Mouse (Mus musculus) MEL (cell line): ENCODE results near the gene Cd209a. TPM values are rescaled to one million over a fixed set of nuclear protein-coding genes. Genes with fewer than 3 reads are reported as not detected.

Experiments
- DNase-seq: peaks from one replicate; pipeline ENCODE4 v3.0.0; 2011; ENCODE audit warnings: low read depth, low spot score
- H3K27ac ChIP-seq: 2 replicates; pipeline ENCODE4 v1.5.1; 2012; ENCODE audit warnings: low read depth, mild to moderate bottlenecking, control low read depth, low read length, moderate library complexity; ENCODE audit not compliant: control insufficient read depth
- H3K27me3 ChIP-seq, 2 experiments: fragments of 150-350 bp in 1 of 2; sonication (generic) in 1 of 2; 2 replicates each; pipeline ENCODE4 v1.6.1; 2012; ENCODE audit warnings: low read length in 2 of 2, mild to moderate bottlenecking in 2 of 2, improper control_type of control experiment in 1 of 2, moderate library complexity in 1 of 2; ENCODE audit not compliant: insufficient read depth in 2 of 2, control insufficient read depth in 1 of 2
- H3K36me3 ChIP-seq, 2 experiments: 2 replicates each; pipeline ENCODE4 v1.6.1; 2012 to 2014; ENCODE audit warnings: low read length in 2 of 2, improper control_type of control experiment in 1 of 2, inconsistent platforms in 1 of 2, mild to moderate bottlenecking in 1 of 2; ENCODE audit not compliant: insufficient read depth in 2 of 2, control insufficient read depth in 1 of 2
- H3K4me1 ChIP-seq, 2 experiments: fragments of 150-350 bp in 1 of 2; sonication (generic) in 1 of 2; 2 replicates each; pipeline ENCODE4 v1.6.1; 2012; ENCODE audit warnings: low read length in 2 of 2, improper control_type of control experiment in 1 of 2, mild to moderate bottlenecking in 1 of 2; ENCODE audit not compliant: insufficient read depth in 2 of 2, control insufficient read depth in 1 of 2
- H3K4me3 ChIP-seq, 2 experiments: fragments of 150-350 bp in 1 of 2; sonication (generic) in 1 of 2; 2 replicates each; pipeline ENCODE4 v1.5.1; 2012; ENCODE audit warnings: low read depth in 2 of 2, low read length in 2 of 2, mild to moderate bottlenecking in 2 of 2, moderate library complexity in 2 of 2, control low read depth in 1 of 2, improper control_type of control experiment in 1 of 2; ENCODE audit not compliant: control insufficient read depth in 1 of 2, insufficient read depth in 1 of 2
- H3K79me2 ChIP-seq: 2 replicates; pipeline ENCODE4 v1.6.1; 2012; ENCODE audit warnings: mild to moderate bottlenecking, low read length, moderate library complexity; ENCODE audit not compliant: control insufficient read depth, poor library complexity, insufficient read depth
- H3K9ac ChIP-seq: 2 replicates; pipeline ENCODE4 v1.6.1; 2012; ENCODE audit warnings: low read depth, mild to moderate bottlenecking, control low read depth, low read length, moderate library complexity; ENCODE audit not compliant: control insufficient read depth, poor library complexity, severe bottlenecking
- H3K9me3 ChIP-seq: fragments of 150-350 bp; sonication (generic); replicated peaks from 2 replicates; pipeline ENCODE4 v1.6.1; 2012; ENCODE audit warnings: mild to moderate bottlenecking, low read length, improper control_type of control experiment, moderate library complexity; ENCODE audit not compliant: insufficient read depth
- BHLHE40 ChIP-seq: IDR thresholded peaks from 2 replicates; pipeline ENCODE4 v1.6.1; 2012; ENCODE audit warnings: low read depth, mild to moderate bottlenecking, inconsistent platforms, low read length, improper control_type of control experiment, borderline replicate concordance
- CHD1 ChIP-seq: IDR thresholded peaks from 2 replicates; pipeline ENCODE4 v1.6.1; 2012; ENCODE audit warnings: low read depth, mild to moderate bottlenecking, inconsistent platforms, low read length, improper control_type of control experiment
- CTCF ChIP-seq, 3 experiments: IDR thresholded peaks in 2 of 3; conservative IDR thresholded peaks in 1 of 3; 2 replicates each; pipeline ENCODE4 v1.5.1; 2011 to 2012; ENCODE audit warnings: low read length in 3 of 3, low read depth in 2 of 3, mild to moderate bottlenecking in 2 of 3, improper control_type of control experiment in 1 of 3, inconsistent platforms in 1 of 3, mixed read lengths in 1 of 3, moderate library complexity in 1 of 3; ENCODE audit not compliant: control insufficient read depth in 1 of 3, insufficient read depth in 1 of 3, poor library complexity in 1 of 3, severe bottlenecking in 1 of 3
- E2F4 ChIP-seq: IDR thresholded peaks from 2 replicates; pipeline ENCODE4 v1.6.1; 2011; ENCODE audit warnings: low read depth, low read length, improper control_type of control experiment, borderline replicate concordance
- KAT2A ChIP-seq: conservative IDR thresholded peaks from 2 replicates; pipeline ENCODE4 v1.6.1; 2012; ENCODE audit warnings: low read depth, low read length, improper control_type of control experiment, inconsistent platforms
- MAX ChIP-seq: IDR thresholded peaks from 2 replicates; pipeline ENCODE4 v1.6.1; 2011; ENCODE audit warnings: low read length, improper control_type of control experiment
- MAZ ChIP-seq: IDR thresholded peaks from 2 replicates; pipeline ENCODE4 v1.6.1; 2012; ENCODE audit warnings: low read depth, mild to moderate bottlenecking, inconsistent platforms, low read length, improper control_type of control experiment
- MEF2A ChIP-seq: IDR thresholded peaks from 2 replicates; pipeline ENCODE4 v1.6.1; 2014; ENCODE audit warnings: low read depth, mild to moderate bottlenecking, inconsistent platforms, low read length, improper control_type of control experiment; ENCODE audit not compliant: poor library complexity, insufficient replicate concordance, severe bottlenecking; ENCODE audit errors: extremely low read depth
- MYB ChIP-seq: IDR thresholded peaks from 2 replicates; pipeline ENCODE4 v1.6.1; 2011; ENCODE audit warnings: mild to moderate bottlenecking, low read depth, low read length, improper control_type of control experiment
- NRF1 ChIP-seq: IDR thresholded peaks from 2 replicates; pipeline ENCODE4 v1.6.1; 2014; ENCODE audit warnings: low read depth, mild to moderate bottlenecking, inconsistent platforms, low read length, improper control_type of control experiment, moderate library complexity; ENCODE audit not compliant: poor library complexity, insufficient read depth, severe bottlenecking
- POLR2AphosphoS5 ChIP-seq: IDR thresholded peaks from 2 replicates; pipeline ENCODE4 v1.6.1; 2012; ENCODE audit warnings: low read depth, borderline replicate concordance, mild to moderate bottlenecking, inconsistent platforms, low read length, moderate library complexity, mixed read lengths
- RAD21 ChIP-seq: IDR thresholded peaks from 2 replicates; pipeline ENCODE4 v1.6.1; 2011; ENCODE audit warnings: mild to moderate bottlenecking, low read depth, low read length, improper control_type of control experiment
- RCOR1 ChIP-seq: IDR thresholded peaks from 2 replicates; pipeline ENCODE4 v1.6.1; 2012; ENCODE audit warnings: low read depth, mild to moderate bottlenecking, inconsistent platforms, low read length, improper control_type of control experiment
- SIN3A ChIP-seq: IDR thresholded peaks from 2 replicates; pipeline ENCODE4 v1.6.1; 2012; ENCODE audit warnings: low read length, improper control_type of control experiment, inconsistent platforms
- SMC3 ChIP-seq: IDR thresholded peaks from 2 replicates; pipeline ENCODE4 v1.6.1; 2011; ENCODE audit warnings: low read depth, low read length, improper control_type of control experiment
- TAL1 ChIP-seq: IDR thresholded peaks from 2 replicates; pipeline ENCODE4 v1.6.1; 2012; ENCODE audit warnings: mild to moderate bottlenecking, inconsistent platforms, low read length, moderate library complexity, mixed read lengths
- TCF12 ChIP-seq: IDR thresholded peaks from 2 replicates; pipeline ENCODE4 v1.6.1; 2014; ENCODE audit warnings: low read depth, mild to moderate bottlenecking, inconsistent platforms, low read length, improper control_type of control experiment, moderate library complexity
- ZC3H11A ChIP-seq: IDR thresholded peaks from 2 replicates; pipeline ENCODE4 v1.6.1; 2012; ENCODE audit warnings: low read depth, mild to moderate bottlenecking, inconsistent platforms, low read length, improper control_type of control experiment
- ZKSCAN1 ChIP-seq: IDR thresholded peaks from 2 replicates; pipeline ENCODE4 v1.6.1; 2012; ENCODE audit warnings: low read depth, mild to moderate bottlenecking, inconsistent platforms, low read length, improper control_type of control experiment, moderate library complexity
- polyA plus RNA-seq, 2 experiments: library from polyadenylated mRNA; stranded (reverse) in 1 of 2; unstranded in 1 of 2; fragments of >175 nt in 1 of 2; fragments of >200 nt in 1 of 2; gene quantifications; 2 replicates each; pipeline versions ENCODE4 v1.2.1 to v1.2.4; 2012; ENCODE audit warnings: low replicate concordance in 2 of 2, low read depth in 1 of 2; ENCODE audit not compliant: insufficient read length in 2 of 2, insufficient read depth in 1 of 2, missing spikeins in 1 of 2
- total RNA-seq: library from RNA; depleted of rRNA; stranded (reverse); fragments of 300-350 nt; gene quantifications from 2 replicates; pipeline ENCODE4 v1.2.3, GENCODE M21; 2012

The Cd209a gene
- total and polyA plus RNA-seq, 3 experiments = not detected

DNA sequence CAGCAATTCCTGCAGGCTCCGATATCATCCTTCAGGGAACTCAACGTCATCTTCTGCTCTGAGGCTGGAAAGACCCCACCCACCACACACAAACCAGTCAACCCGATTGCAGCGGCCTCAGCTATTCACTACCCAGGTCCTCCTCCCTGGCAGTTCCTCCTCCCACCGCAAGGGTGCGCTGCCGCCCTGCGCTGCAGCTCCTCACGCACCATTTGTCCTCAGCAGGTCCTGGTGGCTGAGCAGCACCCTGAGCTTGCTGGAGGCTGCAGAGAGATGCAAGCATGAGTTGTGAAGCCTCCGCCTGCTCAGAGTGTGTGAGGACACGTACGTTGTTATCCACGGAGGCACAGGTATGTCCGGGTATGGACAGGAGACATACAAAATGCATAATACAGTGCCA is 30.2 kb downstream of the Cd209a start:
- H3K4me3 ChIP-seq = no peak overlapping the region

DNA sequence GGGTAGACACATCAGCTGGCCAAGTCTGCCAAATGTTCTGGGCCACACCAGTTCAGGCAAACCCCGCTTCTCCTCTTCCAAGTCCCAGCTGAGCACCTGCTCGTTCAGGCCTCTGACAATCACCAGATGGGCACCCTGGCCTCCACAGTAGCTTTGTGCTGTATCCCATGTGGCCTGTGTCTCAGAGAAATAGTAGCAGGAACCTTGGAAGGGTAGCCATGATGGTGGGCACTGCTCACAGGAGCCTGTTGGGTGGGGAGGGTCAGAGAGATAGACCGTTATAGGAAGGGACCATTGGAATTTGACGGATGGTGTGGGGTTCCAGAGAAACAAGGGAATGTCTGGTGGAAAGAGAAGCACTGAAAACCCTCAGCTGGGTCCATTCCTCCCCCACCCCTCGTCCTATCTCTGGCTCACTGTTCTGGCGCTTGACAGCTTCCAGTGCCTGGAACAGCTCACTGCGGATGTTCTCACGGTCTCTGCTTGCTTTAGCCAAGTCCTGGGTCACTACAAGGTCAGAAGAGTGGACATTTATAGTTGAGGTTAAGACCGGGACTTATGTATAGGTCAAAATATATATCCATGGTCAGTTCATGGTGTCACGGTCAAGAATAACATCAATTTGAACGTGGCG is 31.3 kb downstream of the Cd209a start:
- H3K4me3 ChIP-seq = no peak overlapping the region
- no peaks in the 10 kb centered on the region for H3K27me3 ChIP-seq
- TF ChIP-seq TAL1 (no peak), MAX (no peak), ZKSCAN1 (no peak), NRF1 (no peak), MEF2A (no peak), CHD1 (no peak), RCOR1 (no peak), POLR2AphosphoS5 (no peak), TCF12 (no peak)
- no peaks in the 10 kb centered on the region for H3K36me3 ChIP-seq
- no peak overlapping the region for H3K9ac ChIP-seq
- no peaks in the 10 kb centered on the region for H3K9me3 ChIP-seq
- no peak overlapping the region for H3K27ac ChIP-seq
- H3K79me2 ChIP-seq = no peaks in the 10 kb centered on the region
- no peaks in the 10 kb centered on the region for H3K4me1 ChIP-seq
- no peak for DNase-seq

More for the DNA sequence above, 30.2 kb downstream of the Cd209a start:
- H3K79me2 ChIP-seq = no peaks in the 10 kb centered on the region
- H3K36me3 ChIP-seq = no peaks in the 10 kb centered on the region
- no peak overlapping the region for H3K9ac ChIP-seq
- peak; percentile 78 for DNase-seq
- no peaks in the 10 kb centered on the region for H3K27me3 ChIP-seq
- no peaks in the 10 kb centered on the region for H3K4me1 ChIP-seq
- H3K27ac ChIP-seq = no peak overlapping the region
- TF ChIP-seq RAD21 (peak; percentile 92), NRF1 (peak; percentile 26; the same call in 1 of the 2 replicates), SMC3 (peak; percentile 76), CTCF (IDR thresholded peaks at IDR 0.05 in 2 of 3, conservative IDR thresholded peaks at IDR 0.05 in 1 of 3; ENCODE audit: control insufficient read depth in 1 of 3, insufficient read depth in 1 of 3, low read depth in 2 of 3, low read length in 3 of 3, poor library complexity in 1 of 3, severe bottlenecking in 1 of 3) (peak; percentile 92 to 99 (median 99)), MYB (no peak), MAZ (no peak), SIN3A (no peak), ZC3H11A (peak; percentile 54), BHLHE40 (no peak), E2F4 (no peak), KAT2A (no peak)
- no peaks in the 10 kb centered on the region for H3K9me3 ChIP-seq
